Mouse (Mus musculus): ENCODE measurements around the gene Fam131b.

GRCm38 (mm10) chr6:42293327-42293726, 31.1 kb downstream of the Fam131b start:
- no peak for TF ChIP-seq ELF1 (IDR thresholded peaks at IDR 0.05; ENCODE audit: low read depth, low read length)
- no peak for TF ChIP-seq ZKSCAN1 (IDR thresholded peaks at IDR 0.05; ENCODE audit: borderline replicate concordance, low read depth, low read length)
- no peak for TF ChIP-seq POLR2A (IDR thresholded peaks at IDR 0.05; ENCODE audit: low read depth, low read length)
- no peak for TF ChIP-seq EP300 (IDR thresholded peaks at IDR 0.05; ENCODE audit: low read length)
- TF ChIP-seq CHD2 (IDR thresholded peaks at IDR 0.05; ENCODE audit: low read length), result no peak
- TF ChIP-seq BHLHE40 (IDR thresholded peaks at IDR 0.05; ENCODE audit: low read depth, low read length), result no peak
- no peak for TF ChIP-seq POLR2AphosphoS2 (IDR thresholded peaks at IDR 0.05; ENCODE audit: low read depth, low read length)
- no peak for TF ChIP-seq GABPA (IDR thresholded peaks at IDR 0.05; ENCODE audit: insufficient replicate concordance, low read depth, low read length)
- TF ChIP-seq CTCF (conservative IDR thresholded peaks at IDR 0.05 in 1 of 2, IDR thresholded peaks at IDR 0.05 in 1 of 2; ENCODE audit: low read depth in 2 of 2, low read length in 2 of 2), result no peak
- no peak for TF ChIP-seq JUN (IDR thresholded peaks at IDR 0.05; ENCODE audit: insufficient read depth, low read depth, low read length)
